Mouse (Mus musculus): ENCODE data around the gene Lpp. TPM values are rescaled to one million over a fixed set of nuclear protein-coding genes. Genes with fewer than 3 reads are reported as not detected.

Lpp gene
- polyA plus RNA-seq, 1 experiment from 2014 or later, result 12.2 TPM

DNA sequence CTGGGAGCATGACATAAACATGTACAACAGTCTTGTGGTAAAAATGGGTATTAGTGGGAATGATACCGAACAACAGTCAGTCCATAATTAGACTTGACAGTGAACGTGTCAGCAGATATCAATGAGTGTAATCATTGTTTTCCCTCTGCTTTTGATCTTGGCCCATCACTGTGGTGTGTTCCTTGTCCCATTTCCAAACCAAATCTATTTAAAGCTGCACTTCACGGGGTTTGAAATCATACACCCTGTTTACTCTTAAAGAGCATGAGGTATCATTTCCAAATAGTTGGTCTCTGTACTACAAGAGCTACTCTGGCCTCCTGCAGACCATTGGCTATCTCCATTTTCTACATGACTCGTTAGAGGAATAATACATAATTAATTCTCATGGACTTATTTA lies 168.3 kb downstream of the Lpp start:
- Histone ChIP-seq H3K4me1 (replicated peaks; ENCODE audit: control insufficient read depth, insufficient read depth, low read length) (peaks cover 2% of the 10 kb centered on the region; the same call in 1 of the 2 replicates), H3K27ac (ENCODE audit: low read length) (no peak overlapping the region), H3K4me2 (ENCODE audit: low read length) (no peak overlapping the region), H3K27me3 (replicated peaks; ENCODE audit: control insufficient read depth, insufficient read depth, low read length) (no peaks in the 10 kb centered on the region), H3K9ac (replicated peaks; ENCODE audit: low read depth, low read length) (no peak overlapping the region), H3K36me3 (ENCODE audit: control insufficient read depth, insufficient read depth) (no peaks in the 10 kb centered on the region), H3K4me3 (replicated peaks; ENCODE audit: low read length) (no peak overlapping the region), H3K9me3 (ENCODE audit: control insufficient read depth, low read length) (no peaks in the 10 kb centered on the region)
- WGBS, result 53% methylated on average over 4 of the region's 4 CpGs
- no peak for ATAC-seq

DNA sequence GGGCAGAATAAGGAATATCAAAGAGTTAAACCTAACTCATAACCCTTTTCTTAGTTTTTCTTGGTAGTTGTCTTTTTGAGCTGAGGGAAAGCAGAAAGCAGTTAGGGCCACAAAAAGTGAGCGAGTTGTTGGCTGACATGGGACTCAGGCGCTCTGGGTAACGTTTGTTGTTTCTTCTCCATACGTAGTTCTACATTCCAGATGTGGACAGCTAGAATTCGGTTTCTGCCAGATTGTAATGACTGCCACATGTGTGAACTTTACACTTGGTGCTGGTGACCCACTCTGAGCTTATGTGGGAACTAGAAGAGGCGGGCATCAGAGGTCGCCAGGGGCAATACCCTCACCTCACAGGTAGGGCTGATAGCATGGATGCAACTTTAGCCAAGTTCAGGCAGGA lies 172.0 kb downstream of the Lpp start:
- peaks cover 8% of the 10 kb centered on the region for H3K4me1 ChIP-seq (replicated peaks; ENCODE audit: control insufficient read depth, insufficient read depth, low read length)
- H3K36me3 ChIP-seq (ENCODE audit: control insufficient read depth, insufficient read depth), result no peaks in the 10 kb centered on the region
- no peaks in the 10 kb centered on the region for H3K9me3 ChIP-seq (ENCODE audit: control insufficient read depth, low read length)
- no peak overlapping the region for H3K4me2 ChIP-seq (ENCODE audit: low read length)
- no peaks in the 10 kb centered on the region for H3K27me3 ChIP-seq (replicated peaks; ENCODE audit: control insufficient read depth, insufficient read depth, low read length)
- WGBS, result 91% methylated on average over 7 of the region's 7 CpGs
- H3K4me3 ChIP-seq (replicated peaks; ENCODE audit: low read length), result no peak overlapping the region
- no peak overlapping the region for H3K27ac ChIP-seq (ENCODE audit: low read length)
- H3K9ac ChIP-seq (replicated peaks; ENCODE audit: low read depth, low read length), result no peak overlapping the region
- ATAC-seq, result no peak

DNA sequence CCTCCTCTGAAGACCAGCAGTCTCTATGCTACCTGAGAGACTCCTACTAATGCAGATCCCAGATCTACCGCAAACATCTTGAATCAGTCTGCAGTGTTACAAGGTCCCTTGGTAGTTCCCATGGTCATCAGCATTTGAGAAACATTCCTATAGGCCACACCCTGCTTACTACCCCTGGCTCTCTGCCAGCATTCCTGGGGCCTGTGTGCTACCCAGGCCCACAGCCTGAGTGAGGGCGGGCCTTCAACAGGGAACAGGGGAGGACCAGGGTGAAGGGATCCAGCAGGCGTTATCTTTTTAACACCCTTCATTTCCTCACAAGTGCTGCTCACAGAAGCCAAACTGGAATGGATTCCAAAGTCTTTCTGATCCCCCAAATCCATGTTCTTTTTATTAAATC lies 173.0 kb downstream of the Lpp start:
- no peaks in the 10 kb centered on the region for H3K36me3 ChIP-seq (ENCODE audit: control insufficient read depth, insufficient read depth)
- no peak; the same call in 1 of the 2 replicates for ATAC-seq
- H3K4me2 ChIP-seq (ENCODE audit: low read length), result no peak overlapping the region
- no peaks in the 10 kb centered on the region for H3K9me3 ChIP-seq (ENCODE audit: control insufficient read depth, low read length)
- H3K9ac ChIP-seq (replicated peaks; ENCODE audit: low read depth, low read length), result no peak overlapping the region
- WGBS, result 69% methylated on average over 3 of the region's 3 CpGs
- H3K27me3 ChIP-seq (replicated peaks; ENCODE audit: control insufficient read depth, insufficient read depth, low read length), result no peaks in the 10 kb centered on the region
- no peak overlapping the region for H3K4me3 ChIP-seq (replicated peaks; ENCODE audit: low read length)
- H3K27ac ChIP-seq (ENCODE audit: low read length), result no peak overlapping the region
- H3K4me1 ChIP-seq (replicated peaks; ENCODE audit: control insufficient read depth, insufficient read depth, low read length), result peaks cover 8% of the 10 kb centered on the region

DNA sequence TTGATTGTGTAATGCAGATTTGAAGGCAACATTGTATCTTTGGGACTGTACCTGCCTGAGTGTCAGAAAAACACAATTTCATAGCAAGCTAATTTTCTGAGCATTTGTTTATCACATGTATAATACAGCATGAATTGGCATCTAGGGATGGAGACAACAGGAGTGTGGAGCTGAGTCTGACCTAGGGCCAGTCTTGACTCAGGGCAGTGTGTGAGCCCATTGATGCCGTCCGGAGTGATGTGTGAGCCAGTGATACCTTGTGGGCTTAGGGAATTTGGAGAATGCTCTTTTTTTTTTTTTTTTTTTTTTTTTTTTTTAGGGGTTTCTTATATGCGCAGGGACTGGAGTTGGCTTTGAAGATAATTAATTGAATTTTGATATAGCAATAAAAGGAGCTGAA lies 174.3 kb downstream of the Lpp start:
- no peak overlapping the region for H3K27ac ChIP-seq (ENCODE audit: low read length)
- no peak overlapping the region for H3K9ac ChIP-seq (replicated peaks; ENCODE audit: low read depth, low read length)
- no peak for ATAC-seq
- H3K4me3 ChIP-seq (replicated peaks; ENCODE audit: low read length), result no peak overlapping the region
- 89% methylated on average over 3 of the region's 3 CpGs for WGBS
- H3K36me3 ChIP-seq (ENCODE audit: control insufficient read depth, insufficient read depth), result no peaks in the 10 kb centered on the region
- peaks cover 8% of the 10 kb centered on the region for H3K4me1 ChIP-seq (replicated peaks; ENCODE audit: control insufficient read depth, insufficient read depth, low read length)
- no peaks in the 10 kb centered on the region for H3K27me3 ChIP-seq (replicated peaks; ENCODE audit: control insufficient read depth, insufficient read depth, low read length)
- no peaks in the 10 kb centered on the region for H3K9me3 ChIP-seq (ENCODE audit: control insufficient read depth, low read length)
- H3K4me2 ChIP-seq (ENCODE audit: low read length), result no peak overlapping the region

DNA sequence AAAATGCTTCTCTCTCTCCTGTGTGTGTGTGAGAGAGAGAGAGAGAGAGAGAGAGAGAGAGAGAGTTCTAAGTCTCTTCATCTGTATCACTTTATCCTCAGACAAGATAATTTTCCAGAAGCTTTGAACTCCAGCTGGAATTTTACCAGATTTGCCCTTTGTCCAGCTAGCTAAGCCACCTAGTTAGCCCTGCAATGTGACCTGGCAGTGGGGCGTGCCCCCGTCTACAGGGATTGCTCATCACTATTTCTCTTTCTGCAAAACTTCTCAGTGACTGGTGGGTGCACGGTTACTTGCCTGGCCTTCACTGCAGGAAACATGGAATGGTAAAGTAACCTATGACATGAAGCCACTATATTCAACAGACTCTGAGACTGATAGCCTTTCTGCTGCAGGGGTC lies 174.8 kb downstream of the Lpp start:
- H3K27ac ChIP-seq (ENCODE audit: low read length), result no peak overlapping the region
- H3K4me1 ChIP-seq (replicated peaks; ENCODE audit: control insufficient read depth, insufficient read depth, low read length), result peaks cover 8% of the 10 kb centered on the region
- 96% methylated on average over 3 of the region's 3 CpGs for WGBS
- no peaks in the 10 kb centered on the region for H3K36me3 ChIP-seq (ENCODE audit: control insufficient read depth, insufficient read depth)
- H3K9ac ChIP-seq (replicated peaks; ENCODE audit: low read depth, low read length), result no peak overlapping the region
- ATAC-seq, result no peak
- H3K9me3 ChIP-seq (ENCODE audit: control insufficient read depth, low read length), result no peaks in the 10 kb centered on the region
- H3K4me2 ChIP-seq (ENCODE audit: low read length), result no peak overlapping the region
- no peak overlapping the region for H3K4me3 ChIP-seq (replicated peaks; ENCODE audit: low read length)
- H3K27me3 ChIP-seq (replicated peaks; ENCODE audit: control insufficient read depth, insufficient read depth, low read length), result no peaks in the 10 kb centered on the region

DNA sequence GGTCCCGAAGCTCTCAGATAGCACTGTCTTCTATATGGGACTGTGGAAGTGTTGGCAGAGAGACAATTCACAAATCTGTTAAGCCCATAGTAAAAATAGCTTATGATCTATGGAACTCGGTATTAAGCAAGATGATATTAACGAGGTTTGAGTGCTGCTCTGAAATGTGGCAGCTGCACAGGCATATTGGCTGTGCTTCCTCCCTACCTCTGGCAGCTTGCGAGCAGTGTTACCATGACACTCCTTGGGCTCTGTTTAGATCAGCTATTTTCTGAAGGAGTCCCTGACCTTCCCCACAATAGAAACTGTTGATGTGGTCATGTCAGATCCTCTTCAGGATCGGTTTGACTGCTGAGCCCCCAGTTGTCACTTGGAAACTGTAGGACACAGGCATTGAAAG lies 176.4 kb downstream of the Lpp start:
- no peaks in the 10 kb centered on the region for H3K36me3 ChIP-seq (ENCODE audit: control insufficient read depth, insufficient read depth)
- peak; percentile 54; the same call in 1 of the 2 replicates for ATAC-seq

DNA sequence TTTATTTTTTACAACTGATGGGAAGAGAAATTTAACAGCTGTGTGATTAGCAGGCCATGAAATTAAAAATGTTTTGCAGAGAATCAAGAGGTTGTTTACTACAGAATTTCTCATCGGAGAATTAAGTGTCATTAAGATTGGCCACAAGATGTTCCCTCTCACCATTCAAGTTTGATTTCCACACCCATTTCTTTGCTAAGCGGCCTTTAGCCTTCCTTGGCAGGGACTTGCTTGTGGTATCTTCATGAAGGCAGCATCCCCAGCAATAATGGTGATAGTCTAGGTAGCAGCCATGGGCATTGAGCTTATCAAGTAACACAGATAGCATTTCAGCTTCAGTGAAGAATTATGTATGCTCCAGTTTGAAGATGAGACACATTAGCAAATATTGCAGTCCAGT lies 183.7 kb downstream of the Lpp start:
- Histone ChIP-seq H3K4me1 (replicated peaks; ENCODE audit: control insufficient read depth, insufficient read depth, low read length) (no peaks in the 10 kb centered on the region), H3K9ac (replicated peaks; ENCODE audit: low read depth, low read length) (no peak overlapping the region), H3K4me3 (replicated peaks; ENCODE audit: low read length) (no peak overlapping the region), H3K27me3 (replicated peaks; ENCODE audit: control insufficient read depth, insufficient read depth, low read length) (no peaks in the 10 kb centered on the region), H3K4me2 (ENCODE audit: low read length) (no peak overlapping the region), H3K36me3 (ENCODE audit: control insufficient read depth, insufficient read depth) (no peaks in the 10 kb centered on the region), H3K27ac (ENCODE audit: low read length) (no peak overlapping the region), H3K9me3 (ENCODE audit: control insufficient read depth, low read length) (no peaks in the 10 kb centered on the region)
- 90% methylated on average over 2 of the region's 2 CpGs for WGBS
- ATAC-seq, result no peak

More for the DNA sequence above, 176.4 kb downstream of the Lpp start:
- WGBS, result 60% methylated on average over 5 of the region's 5 CpGs
- Histone ChIP-seq H3K4me3 (replicated peaks; ENCODE audit: low read length) (no peak overlapping the region), H3K4me1 (replicated peaks; ENCODE audit: control insufficient read depth, insufficient read depth, low read length) (peaks cover 8% of the 10 kb centered on the region), H3K27me3 (replicated peaks; ENCODE audit: control insufficient read depth, insufficient read depth, low read length) (no peaks in the 10 kb centered on the region), H3K4me2 (ENCODE audit: low read length) (no peak overlapping the region), H3K9me3 (ENCODE audit: control insufficient read depth, low read length) (no peaks in the 10 kb centered on the region), H3K9ac (replicated peaks; ENCODE audit: low read depth, low read length) (no peak overlapping the region), H3K27ac (ENCODE audit: low read length) (no peak overlapping the region)

DNA sequence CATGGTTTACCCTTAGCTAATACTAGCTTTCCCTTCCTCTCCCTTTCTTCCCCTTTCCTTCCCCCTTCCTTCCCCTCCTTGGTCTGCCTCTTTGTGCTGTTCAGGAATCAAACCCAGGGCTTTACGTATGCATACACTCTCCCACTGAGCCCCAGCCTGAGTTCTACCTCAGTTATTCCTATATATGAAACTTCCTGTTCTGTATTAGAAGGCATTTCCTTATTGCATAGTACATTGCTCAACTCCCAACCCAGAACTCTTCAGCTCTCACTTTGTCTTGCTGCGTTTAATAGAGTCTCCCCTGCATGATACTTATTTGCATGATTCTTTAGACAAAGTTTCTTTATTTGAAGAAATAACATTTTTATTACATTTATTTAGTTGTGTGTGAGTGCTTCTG lies 184.5 kb downstream of the Lpp start:
- H3K4me3 ChIP-seq (replicated peaks; ENCODE audit: low read length), result no peak overlapping the region
- no peaks in the 10 kb centered on the region for H3K4me1 ChIP-seq (replicated peaks; ENCODE audit: control insufficient read depth, insufficient read depth, low read length)
- no peak overlapping the region for H3K9ac ChIP-seq (replicated peaks; ENCODE audit: low read depth, low read length)
- H3K4me2 ChIP-seq (ENCODE audit: low read length), result no peak overlapping the region
- no peaks in the 10 kb centered on the region for H3K36me3 ChIP-seq (ENCODE audit: control insufficient read depth, insufficient read depth)
- ATAC-seq, result no peak
- WGBS, result 88% methylated on average over 2 of the region's 2 CpGs
- H3K27ac ChIP-seq (ENCODE audit: low read length), result no peak overlapping the region
- H3K27me3 ChIP-seq (replicated peaks; ENCODE audit: control insufficient read depth, insufficient read depth, low read length), result no peaks in the 10 kb centered on the region
- no peaks in the 10 kb centered on the region for H3K9me3 ChIP-seq (ENCODE audit: control insufficient read depth, low read length)

DNA sequence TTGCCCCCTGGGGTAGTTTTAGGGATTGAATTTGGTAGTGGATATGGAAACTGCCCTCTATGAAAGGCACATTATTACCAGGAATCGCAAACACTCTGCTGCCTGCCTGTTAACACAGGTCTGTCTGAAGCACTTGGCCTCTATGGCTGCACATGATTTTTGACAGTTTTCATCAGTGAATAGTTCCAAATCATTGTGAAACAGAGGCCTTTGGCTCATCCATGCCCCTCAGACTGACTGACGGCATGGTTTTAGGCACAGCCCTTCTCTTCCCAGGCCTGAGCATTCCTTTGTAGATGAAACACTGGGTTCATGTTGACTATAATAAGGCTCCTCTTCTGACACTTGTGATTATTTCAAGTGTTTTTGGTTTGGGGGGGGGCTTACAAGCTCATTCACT lies 189.5 kb downstream of the Lpp start:
- Histone ChIP-seq H3K4me1 (replicated peaks; ENCODE audit: control insufficient read depth, insufficient read depth, low read length) (no peaks in the 10 kb centered on the region), H3K4me2 (ENCODE audit: low read length) (no peak overlapping the region), H3K27ac (ENCODE audit: low read length) (no peak overlapping the region), H3K36me3 (ENCODE audit: control insufficient read depth, insufficient read depth) (no peaks in the 10 kb centered on the region), H3K9ac (replicated peaks; ENCODE audit: low read depth, low read length) (no peak overlapping the region), H3K9me3 (ENCODE audit: control insufficient read depth, low read length) (no peaks in the 10 kb centered on the region), H3K27me3 (replicated peaks; ENCODE audit: control insufficient read depth, insufficient read depth, low read length) (no peaks in the 10 kb centered on the region), H3K4me3 (replicated peaks; ENCODE audit: low read length) (no peak overlapping the region)
- ATAC-seq, result no peak
- 92% methylated on average over 2 of the region's 2 CpGs for WGBS

DNA sequence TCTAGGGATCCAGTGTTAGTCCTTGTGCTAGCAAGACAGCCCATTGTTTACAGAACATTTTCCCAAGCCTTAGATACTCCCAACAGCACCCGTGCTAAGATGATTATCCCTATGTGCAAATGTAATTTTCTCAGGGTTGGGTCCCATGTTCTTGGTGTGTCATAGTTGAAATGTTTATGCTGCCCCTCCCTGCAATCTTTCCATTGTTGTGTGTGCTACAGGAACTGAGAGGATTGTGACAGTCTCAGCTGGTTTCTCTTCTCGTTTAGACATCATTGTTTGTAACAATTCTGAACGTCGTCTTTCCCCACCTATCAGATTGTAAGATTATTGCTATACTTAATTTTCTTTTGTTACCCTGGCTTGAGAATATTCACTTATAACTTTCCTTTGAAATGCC lies 200.2 kb downstream of the Lpp start:
- no peaks in the 10 kb centered on the region for H3K9me3 ChIP-seq (ENCODE audit: control insufficient read depth, low read length)
- H3K36me3 ChIP-seq (ENCODE audit: control insufficient read depth, insufficient read depth), result no peaks in the 10 kb centered on the region
- no peak for ATAC-seq
- H3K27ac ChIP-seq (ENCODE audit: low read length), result no peak overlapping the region
- WGBS, result 80% methylated on average over 4 of the region's 4 CpGs
- no peak overlapping the region for H3K9ac ChIP-seq (replicated peaks; ENCODE audit: low read depth, low read length)
- no peaks in the 10 kb centered on the region for H3K27me3 ChIP-seq (replicated peaks; ENCODE audit: control insufficient read depth, insufficient read depth, low read length)
- no peak overlapping the region for H3K4me2 ChIP-seq (ENCODE audit: low read length)
- H3K4me1 ChIP-seq (replicated peaks; ENCODE audit: control insufficient read depth, insufficient read depth, low read length), result no peaks in the 10 kb centered on the region
- H3K4me3 ChIP-seq (replicated peaks; ENCODE audit: low read length), result no peak overlapping the region
